Mouse (Mus musculus): ENCODE data around the gene Olfr603. TPM values are rescaled to one million over a fixed set of nuclear protein-coding genes. Genes with fewer than 3 reads are reported as not detected.
"Not testable (repeated sequence)": the region's sequence is repeated elsewhere in the genome, so short reads cannot be mapped to it uniquely, and the experiment has no call there.

Olfr603 gene
- not detected in 2 replicates for polyA plus RNA-seq (2015; fragmentation: Nextera tagmentation; extraction: Ambion mirVana)

DNA sequence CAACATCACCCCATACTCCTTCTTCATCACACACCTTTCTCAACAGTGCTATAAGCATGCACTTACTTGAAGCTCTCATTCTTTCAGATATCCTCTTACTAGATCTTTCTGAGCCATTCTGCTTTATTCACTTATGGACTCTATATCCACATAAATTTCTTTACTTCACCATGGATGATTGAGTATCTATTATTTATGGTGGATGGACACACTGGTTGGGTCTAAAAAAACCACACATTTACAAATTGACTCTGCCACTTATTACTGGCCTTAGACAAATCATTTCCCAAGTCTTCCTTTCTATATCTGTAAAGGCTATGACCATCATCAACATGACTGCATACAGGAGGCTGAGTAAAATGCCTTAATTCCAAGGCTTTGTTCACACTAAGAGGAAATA lies at the start of gene Olfr603:
TSS of gene Olfr603 (minus strand) at position 101 of the 400 bp plus-strand sequence.
- Histone ChIP-seq H3K4me3 (ENCODE audit: low read depth, low read length) (no peak within 1 kb of the TSS), H3K36me3 (replicated peaks; ENCODE audit: insufficient read depth, low read length) (no peaks in the 10 kb centered on the region), H3K27ac (ENCODE audit: low read depth) (no peak within 1 kb of the TSS), H3K27me3 (ENCODE audit: insufficient read depth, low read length) (no peaks in the 10 kb centered on the region), H3K4me2 (ENCODE audit: low read depth, low read length) (no peak within 1 kb of the TSS), H3K9ac (replicated peaks) (no peak within 1 kb of the TSS), H3K9me3 (ENCODE audit: low read length) (no peaks in the 10 kb centered on the region), H3K4me1 (ENCODE audit: insufficient read depth) (no peaks in the 10 kb centered on the region)
- DNase-seq, result no peak
- ATAC-seq, result no peak
- TF ChIP-seq EP300 (IDR thresholded peaks at IDR 0.05; ENCODE audit: low read depth) (no peak), CTCF (IDR thresholded peaks at IDR 0.05; ENCODE audit: low read depth) (no peak)

- not testable (repeated sequence) for H3K9me3 ChIP-seq (ENCODE audit: low read length); H3K27ac ChIP-seq (ENCODE audit: low read depth); H3K36me3 ChIP-seq (replicated peaks; ENCODE audit: insufficient read depth, low read length); H3K9ac ChIP-seq (replicated peaks); H3K4me2 ChIP-seq (ENCODE audit: low read depth, low read length); ATAC-seq; DNase-seq; H3K27me3 ChIP-seq (ENCODE audit: insufficient read depth, low read length); H3K4me3 ChIP-seq (ENCODE audit: low read depth, low read length); H3K4me1 ChIP-seq (ENCODE audit: insufficient read depth)
- 64% methylated on average over 1 of the region's 1 CpGs for WGBS (ENCODE audit: insufficient replicate concordance)
These were observed 28.8 kb upstream of the Olfr603 start, which contains the start of gene Usp17lc for GRCm38 (mm10) chr7:103414772-103415171. Usp17lc (plus strand) TSS chr7:103415072.

DNA sequence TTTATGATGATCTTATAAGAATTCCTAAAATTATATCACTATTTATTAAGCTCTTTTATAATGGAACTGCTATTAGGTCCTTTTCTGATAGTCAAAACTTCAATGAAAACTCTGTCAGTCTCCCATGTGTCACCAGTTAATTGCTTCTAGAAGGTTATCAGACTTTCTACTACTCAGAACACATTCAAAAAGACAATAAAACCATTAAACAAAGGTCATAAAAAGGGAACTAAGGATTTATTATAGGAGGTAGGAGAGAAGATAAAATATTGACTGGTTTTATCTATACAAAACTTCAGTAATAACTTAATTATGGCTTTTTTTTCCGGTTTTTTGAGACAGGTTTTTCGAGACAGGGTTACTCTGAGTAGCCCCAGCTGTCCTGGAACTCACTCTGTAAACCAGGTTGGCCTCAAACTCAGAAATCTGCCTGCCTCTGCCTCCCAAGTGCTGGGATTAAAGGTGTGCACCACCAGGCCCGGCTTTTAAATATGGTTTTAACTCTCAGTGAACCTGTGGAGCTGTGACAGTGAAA lies 20.6 kb upstream of the Olfr603 start:
- not testable (repeated sequence) for H3K9ac ChIP-seq (replicated peaks); H3K4me2 ChIP-seq (ENCODE audit: low read depth, low read length); H3K27ac ChIP-seq (ENCODE audit: low read depth); ATAC-seq; H3K9me3 ChIP-seq (ENCODE audit: low read length); H3K4me3 ChIP-seq (ENCODE audit: low read depth, low read length); DNase-seq; H3K4me1 ChIP-seq (ENCODE audit: insufficient read depth); H3K36me3 ChIP-seq (replicated peaks; ENCODE audit: insufficient read depth, low read length); H3K27me3 ChIP-seq (ENCODE audit: insufficient read depth, low read length)
- WGBS (ENCODE audit: insufficient replicate concordance), result 62% methylated on average over 3 of the region's 3 CpGs

GRCm38 (mm10) chr7:103398981-103399380 lies 13.0 kb upstream of the Olfr603 start:
- ATAC-seq (no peak), DNase-seq (no peak)
- no peak overlapping the region for H3K27ac ChIP-seq (ENCODE audit: low read depth)
- TF ChIP-seq CTCF (IDR thresholded peaks at IDR 0.05; ENCODE audit: low read depth) (no peak), EP300 (IDR thresholded peaks at IDR 0.05; ENCODE audit: low read depth) (no peak)
- H3K27me3 ChIP-seq (ENCODE audit: insufficient read depth, low read length), result no peaks in the 10 kb centered on the region
- H3K4me1 ChIP-seq (ENCODE audit: insufficient read depth), result no peaks in the 10 kb centered on the region
- H3K36me3 ChIP-seq (replicated peaks; ENCODE audit: insufficient read depth, low read length), result no peaks in the 10 kb centered on the region
- no peak overlapping the region for H3K4me3 ChIP-seq (ENCODE audit: low read depth, low read length)
- 14% methylated on average over 1 of the region's 1 CpGs for WGBS (ENCODE audit: insufficient replicate concordance)
- no peaks in the 10 kb centered on the region for H3K9me3 ChIP-seq (ENCODE audit: low read length)
- H3K9ac ChIP-seq (replicated peaks), result no peak overlapping the region
- H3K4me2 ChIP-seq (ENCODE audit: low read depth, low read length), result no peak overlapping the region

GRCm38 (mm10) chr7:103397758-103398157 lies 11.8 kb upstream of the Olfr603 start:
- no peak overlapping the region for H3K4me3 ChIP-seq (ENCODE audit: low read depth, low read length)

DNA sequence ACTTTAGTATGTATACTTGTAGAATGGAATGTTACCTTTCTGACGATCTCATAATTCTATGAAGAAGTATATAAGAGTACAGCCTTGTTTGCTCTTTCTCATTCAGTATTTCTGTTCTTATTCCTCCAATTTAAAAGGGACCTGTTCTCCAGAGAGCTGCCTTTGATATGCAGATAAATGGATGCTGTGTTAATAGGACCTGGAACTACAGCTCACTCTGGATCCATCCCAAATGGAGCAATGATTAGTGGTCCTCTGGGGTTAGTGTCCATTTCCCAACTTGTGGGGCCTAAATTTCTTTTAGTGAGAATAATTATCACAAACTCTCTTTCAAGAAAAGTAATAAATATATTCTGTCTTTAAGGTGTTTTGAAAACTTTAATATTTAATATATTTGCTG lies 23.4 kb downstream of the Olfr603 start, which contains the start of gene Olfr601:
TSS of gene Olfr601 (minus strand) at position 101 of the 400 bp plus-strand sequence.
- TF ChIP-seq EP300 (IDR thresholded peaks at IDR 0.05; ENCODE audit: low read depth) (no peak), CTCF (IDR thresholded peaks at IDR 0.05; ENCODE audit: low read depth) (no peak)
- no peak for DNase-seq
- no peaks in the 10 kb centered on the region for H3K27me3 ChIP-seq (ENCODE audit: insufficient read depth, low read length)
- H3K36me3 ChIP-seq (replicated peaks; ENCODE audit: insufficient read depth, low read length), result no peaks in the 10 kb centered on the region
- H3K9me3 ChIP-seq (ENCODE audit: low read length), result no peaks in the 10 kb centered on the region
- H3K4me3 ChIP-seq (ENCODE audit: low read depth, low read length), result no peak within 1 kb of the TSS
- WGBS (ENCODE audit: insufficient replicate concordance), result 74% methylated on average over 1 of the region's 1 CpGs
- no peaks in the 10 kb centered on the region for H3K4me1 ChIP-seq (ENCODE audit: insufficient read depth)
- no peak within 1 kb of the TSS for H3K4me2 ChIP-seq (ENCODE audit: low read depth, low read length)
- H3K9ac ChIP-seq (replicated peaks), result no peak within 1 kb of the TSS
- no peak for ATAC-seq
- no peak within 1 kb of the TSS for H3K27ac ChIP-seq (ENCODE audit: low read depth)

More at GRCm38 (mm10) chr7:103397758-103398157, 11.8 kb upstream of the Olfr603 start:
- TF ChIP-seq CTCF (IDR thresholded peaks at IDR 0.05; ENCODE audit: low read depth) (no peak), EP300 (IDR thresholded peaks at IDR 0.05; ENCODE audit: low read depth) (no peak)
- no peaks in the 10 kb centered on the region for H3K36me3 ChIP-seq (replicated peaks; ENCODE audit: insufficient read depth, low read length)
- H3K27me3 ChIP-seq (ENCODE audit: insufficient read depth, low read length), result no peaks in the 10 kb centered on the region
- no peak overlapping the region for H3K4me2 ChIP-seq (ENCODE audit: low read depth, low read length)
- DNase-seq, result no peak
- H3K4me1 ChIP-seq (ENCODE audit: insufficient read depth), result no peaks in the 10 kb centered on the region
- no peak overlapping the region for H3K9ac ChIP-seq (replicated peaks)
- H3K9me3 ChIP-seq (ENCODE audit: low read length), result no peaks in the 10 kb centered on the region
- ATAC-seq, result no peak
- no peak overlapping the region for H3K27ac ChIP-seq (ENCODE audit: low read depth)

DNA sequence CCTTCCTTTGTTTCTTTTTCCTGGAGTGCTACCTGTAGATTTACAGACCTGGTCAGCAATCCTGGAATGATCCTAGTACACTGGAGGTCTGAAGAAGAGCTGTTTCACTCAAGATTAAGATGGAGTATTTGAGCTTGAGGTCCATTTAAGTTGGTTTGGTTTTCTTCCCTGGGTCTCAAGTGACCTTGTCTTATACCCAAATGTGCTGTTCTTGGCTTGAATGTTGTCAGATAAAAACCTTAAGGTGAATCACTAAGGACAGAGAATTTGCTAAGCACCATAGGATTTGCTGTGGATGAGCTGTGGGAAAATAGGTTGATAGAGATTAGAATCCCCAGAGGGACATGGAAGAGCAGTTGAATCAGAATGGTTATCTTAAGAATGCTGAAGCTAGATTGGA lies 36.4 kb downstream of the Olfr603 start, which contains the start of gene Olfr600:
TSS of gene Olfr600 (minus strand) at position 101 of the 400 bp plus-strand sequence.
- no peaks in the 10 kb centered on the region for H3K4me1 ChIP-seq (ENCODE audit: insufficient read depth)
- no peak within 1 kb of the TSS for H3K27ac ChIP-seq (ENCODE audit: low read depth)
- DNase-seq (no peak), ATAC-seq (no peak)
- no peaks in the 10 kb centered on the region for H3K36me3 ChIP-seq (replicated peaks; ENCODE audit: insufficient read depth, low read length)
- H3K27me3 ChIP-seq (ENCODE audit: insufficient read depth, low read length), result no peaks in the 10 kb centered on the region
- TF ChIP-seq CTCF (IDR thresholded peaks at IDR 0.05; ENCODE audit: low read depth), result no peak
- TF ChIP-seq EP300 (IDR thresholded peaks at IDR 0.05; ENCODE audit: low read depth), result no peak
- no peaks in the 10 kb centered on the region for H3K9me3 ChIP-seq (ENCODE audit: low read length)
- no peak within 1 kb of the TSS for H3K4me2 ChIP-seq (ENCODE audit: low read depth, low read length)
- H3K9ac ChIP-seq (replicated peaks), result no peak within 1 kb of the TSS
- no peak within 1 kb of the TSS for H3K4me3 ChIP-seq (ENCODE audit: low read depth, low read length)
